Mouse (Mus musculus): ENCODE data around the gene B3gnt2. TPM values are rescaled to one million over a fixed set of nuclear protein-coding genes. Genes with fewer than 3 reads are reported as not detected.

Gene B3gnt2
- total and polyA plus RNA-seq, 3 experiments = 36.8 to 66.4 TPM; not detected in 1

DNA sequence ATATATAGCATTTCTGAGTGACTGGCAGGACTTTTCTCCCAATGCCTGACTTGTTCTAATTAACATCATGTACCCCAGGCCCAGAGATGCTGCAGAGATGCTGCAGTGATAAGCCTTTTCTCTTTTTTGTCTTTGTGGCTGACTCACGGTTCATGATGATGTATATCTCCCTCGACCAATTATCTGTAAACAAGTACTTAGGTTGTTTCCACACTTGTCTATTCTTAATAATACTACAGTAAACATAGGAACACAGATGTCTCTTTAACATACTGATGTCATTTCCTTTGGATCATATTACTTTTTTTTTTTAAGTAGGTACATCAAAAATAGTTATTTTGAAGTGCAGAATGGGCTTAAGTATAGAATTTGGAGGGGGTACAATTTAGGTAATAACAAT is 42.2 kb upstream of the B3gnt2 start:
- Histone ChIP-seq H3K9ac (ENCODE audit: control insufficient read depth, low read depth, low read length, poor library complexity, severe bottlenecking) (no peak overlapping the region), H3K79me2 (ENCODE audit: control insufficient read depth, insufficient read depth, low read length, poor library complexity) (no peaks in the 10 kb centered on the region), H3K36me3 (ENCODE audit: control insufficient read depth in 1 of 2, insufficient read depth in 2 of 2, low read length in 2 of 2) (peaks cover 0 to 31% of the 10 kb centered on the region in 2 experiments; a peak in 2 of 4 replicates), H3K4me1 (ENCODE audit: control insufficient read depth in 1 of 2, insufficient read depth in 2 of 2, low read length in 2 of 2) (peaks cover 22 to 32% of the 10 kb centered on the region in 2 experiments), H3K9me3 (replicated peaks; ENCODE audit: insufficient read depth, low read length) (no peaks in the 10 kb centered on the region), H3K4me3 (ENCODE audit: control insufficient read depth in 1 of 2, insufficient read depth in 1 of 2, low read depth in 2 of 2, low read length in 2 of 2) (no peak overlapping the region), H3K27me3 (ENCODE audit: control insufficient read depth in 1 of 2, insufficient read depth in 2 of 2, low read length in 2 of 2) (no peaks in the 10 kb centered on the region), H3K27ac (ENCODE audit: control insufficient read depth, low read depth, low read length) (no peak overlapping the region)
- TF ChIP-seq MAZ (IDR thresholded peaks at IDR 0.05; ENCODE audit: low read depth, low read length) (no peak), GATA1 (IDR thresholded peaks at IDR 0.05; ENCODE audit: low read depth, low read length) (peak; percentile 9; the same call in 1 of the 2 replicates), ZKSCAN1 (IDR thresholded peaks at IDR 0.05; ENCODE audit: low read depth, low read length) (no peak)
- DNase-seq (ENCODE audit: low read depth, low spot score) = no peak

DNA sequence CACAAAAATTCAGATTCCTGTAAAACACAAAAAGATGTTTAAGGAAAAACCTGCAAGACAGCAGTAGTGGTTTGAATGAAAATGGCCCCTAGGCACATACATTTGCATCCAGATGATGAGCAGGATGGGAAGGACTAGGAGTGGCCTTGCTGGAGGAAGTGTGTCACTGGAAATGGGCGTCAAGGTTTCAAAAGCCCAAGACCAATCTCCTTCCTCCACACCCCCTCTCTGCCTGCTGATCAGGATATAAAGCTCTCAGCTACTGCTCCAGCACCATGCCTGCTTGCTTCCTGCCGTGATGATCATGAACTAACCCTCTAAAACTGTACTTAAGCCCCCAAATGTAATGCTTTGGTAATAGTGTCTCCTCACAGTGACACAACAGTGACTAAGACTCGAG is 39.3 kb upstream of the B3gnt2 start:
- Histone ChIP-seq H3K27me3 (ENCODE audit: control insufficient read depth in 1 of 2, insufficient read depth in 2 of 2, low read length in 2 of 2) (no peaks in the 10 kb centered on the region), H3K4me1 (ENCODE audit: control insufficient read depth in 1 of 2, insufficient read depth in 2 of 2, low read length in 2 of 2) (peaks cover 11 to 16% of the 10 kb centered on the region in 2 experiments), H3K4me3 (ENCODE audit: control insufficient read depth in 1 of 2, insufficient read depth in 1 of 2, low read depth in 2 of 2, low read length in 2 of 2) (no peak overlapping the region), H3K27ac (ENCODE audit: control insufficient read depth, low read depth, low read length) (no peak overlapping the region), H3K36me3 (ENCODE audit: control insufficient read depth in 1 of 2, insufficient read depth in 2 of 2, low read length in 2 of 2) (peaks cover 0 to 14% of the 10 kb centered on the region in 2 experiments; a peak in 2 of 4 replicates), H3K9me3 (replicated peaks; ENCODE audit: insufficient read depth, low read length) (no peaks in the 10 kb centered on the region), H3K79me2 (ENCODE audit: control insufficient read depth, insufficient read depth, low read length, poor library complexity) (no peaks in the 10 kb centered on the region), H3K9ac (ENCODE audit: control insufficient read depth, low read depth, low read length, poor library complexity, severe bottlenecking) (no peak overlapping the region)
- peak; percentile 33 for DNase-seq (ENCODE audit: low read depth, low spot score)
- TF ChIP-seq MAFK (IDR thresholded peaks at IDR 0.05; ENCODE audit: borderline replicate concordance, low read depth, low read length) (no peak), UBTF (IDR thresholded peaks at IDR 0.05; ENCODE audit: borderline replicate concordance, insufficient read depth, low read depth, low read length) (no peak), ZC3H11A (IDR thresholded peaks at IDR 0.05; ENCODE audit: low read depth, low read length) (no peak), ZMIZ1 (IDR thresholded peaks at IDR 0.05; ENCODE audit: low read depth, low read length) (no peak), NRF1 (IDR thresholded peaks at IDR 0.05; ENCODE audit: insufficient read depth, low read depth, low read length, poor library complexity, severe bottlenecking) (no peak), MAZ (IDR thresholded peaks at IDR 0.05; ENCODE audit: low read depth, low read length) (no peak)

DNA sequence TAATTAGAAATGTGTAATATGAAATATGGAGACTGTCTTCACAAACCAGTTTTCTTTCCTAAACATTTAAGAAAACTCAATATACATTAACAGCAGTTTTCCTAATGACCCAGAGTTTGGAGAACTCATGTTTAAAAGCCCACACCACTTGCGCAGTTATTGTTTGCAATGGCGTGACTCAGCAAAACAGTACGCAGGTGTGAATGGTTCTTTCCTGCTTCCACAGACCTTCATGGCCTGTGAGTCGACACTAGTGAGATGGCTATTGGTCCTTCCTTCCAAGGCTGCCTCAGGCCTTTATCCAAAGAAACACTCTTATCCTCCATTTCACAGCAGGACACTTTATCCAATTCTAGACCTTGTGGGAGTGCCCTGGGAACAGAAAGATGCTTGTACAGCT is 36.9 kb upstream of the B3gnt2 start:
- Histone ChIP-seq H3K27me3 (ENCODE audit: control insufficient read depth in 1 of 2, insufficient read depth in 2 of 2, low read length in 2 of 2) (no peaks in the 10 kb centered on the region), H3K36me3 (ENCODE audit: control insufficient read depth in 1 of 2, insufficient read depth in 2 of 2, low read length in 2 of 2) (peaks cover 0 to 3% of the 10 kb centered on the region in 2 experiments; a peak in 1 of 4 replicates), H3K4me1 (ENCODE audit: control insufficient read depth in 1 of 2, insufficient read depth in 2 of 2, low read length in 2 of 2) (peaks cover 0 to 4% of the 10 kb centered on the region in 2 experiments; a peak in 1 of 4 replicates), H3K9ac (ENCODE audit: control insufficient read depth, low read depth, low read length, poor library complexity, severe bottlenecking) (no peak overlapping the region), H3K27ac (ENCODE audit: control insufficient read depth, low read depth, low read length) (no peak overlapping the region), H3K4me3 (ENCODE audit: control insufficient read depth in 1 of 2, insufficient read depth in 1 of 2, low read depth in 2 of 2, low read length in 2 of 2) (no peak overlapping the region), H3K9me3 (replicated peaks; ENCODE audit: insufficient read depth, low read length) (no peaks in the 10 kb centered on the region), H3K79me2 (ENCODE audit: control insufficient read depth, insufficient read depth, low read length, poor library complexity) (no peaks in the 10 kb centered on the region)
- TF ChIP-seq TCF12 (IDR thresholded peaks at IDR 0.05; ENCODE audit: low read depth, low read length) = no peak
- TF ChIP-seq ETS1 (IDR thresholded peaks at IDR 0.05; ENCODE audit: low read depth, low read length) = no peak
- no peak for TF ChIP-seq E2F4 (IDR thresholded peaks at IDR 0.05; ENCODE audit: borderline replicate concordance, low read depth, low read length)
- no peak for TF ChIP-seq CTCF (IDR thresholded peaks at IDR 0.05 in 2 of 3, conservative IDR thresholded peaks at IDR 0.05 in 1 of 3; ENCODE audit: control insufficient read depth in 1 of 3, insufficient read depth in 1 of 3, low read depth in 2 of 3, low read length in 3 of 3, poor library complexity in 1 of 3, severe bottlenecking in 1 of 3)
- no peak for TF ChIP-seq EP300 (IDR thresholded peaks at IDR 0.05; ENCODE audit: low read depth in 1 of 2, low read length in 2 of 2)
- no peak for TF ChIP-seq MEF2A (IDR thresholded peaks at IDR 0.05; ENCODE audit: extremely low read depth, insufficient replicate concordance, low read depth, low read length, poor library complexity, severe bottlenecking)
- TF ChIP-seq CHD1 (IDR thresholded peaks at IDR 0.05; ENCODE audit: low read depth, low read length) = no peak
- TF ChIP-seq NELFE (IDR thresholded peaks at IDR 0.05; ENCODE audit: low read depth, low read length) = no peak
- TF ChIP-seq BHLHE40 (IDR thresholded peaks at IDR 0.05; ENCODE audit: borderline replicate concordance, low read depth, low read length) = no peak
- TF ChIP-seq MYB (IDR thresholded peaks at IDR 0.05; ENCODE audit: low read depth, low read length) = no peak
- TF ChIP-seq SIN3A (IDR thresholded peaks at IDR 0.05; ENCODE audit: low read length) = no peak
- TF ChIP-seq CHD2 (IDR thresholded peaks at IDR 0.05; ENCODE audit: low read length) = no peak
- TF ChIP-seq SMC3 (IDR thresholded peaks at IDR 0.05; ENCODE audit: low read depth, low read length) = no peak
- no peak for TF ChIP-seq USF1 (IDR thresholded peaks at IDR 0.05; ENCODE audit: low read depth, low read length)
- no peak for TF ChIP-seq RAD21 (IDR thresholded peaks at IDR 0.05; ENCODE audit: low read depth, low read length)
- no peak for DNase-seq (ENCODE audit: low read depth, low spot score)
